Mouse (Mus musculus): ENCODE data around the gene Tbc1d30. TPM values are rescaled to one million over a fixed set of nuclear protein-coding genes. Genes with fewer than 3 reads are reported as not detected.

Tbc1d30 gene
- polyA plus RNA-seq, 1 experiment from 2014 or later, result 3.5 TPM

DNA sequence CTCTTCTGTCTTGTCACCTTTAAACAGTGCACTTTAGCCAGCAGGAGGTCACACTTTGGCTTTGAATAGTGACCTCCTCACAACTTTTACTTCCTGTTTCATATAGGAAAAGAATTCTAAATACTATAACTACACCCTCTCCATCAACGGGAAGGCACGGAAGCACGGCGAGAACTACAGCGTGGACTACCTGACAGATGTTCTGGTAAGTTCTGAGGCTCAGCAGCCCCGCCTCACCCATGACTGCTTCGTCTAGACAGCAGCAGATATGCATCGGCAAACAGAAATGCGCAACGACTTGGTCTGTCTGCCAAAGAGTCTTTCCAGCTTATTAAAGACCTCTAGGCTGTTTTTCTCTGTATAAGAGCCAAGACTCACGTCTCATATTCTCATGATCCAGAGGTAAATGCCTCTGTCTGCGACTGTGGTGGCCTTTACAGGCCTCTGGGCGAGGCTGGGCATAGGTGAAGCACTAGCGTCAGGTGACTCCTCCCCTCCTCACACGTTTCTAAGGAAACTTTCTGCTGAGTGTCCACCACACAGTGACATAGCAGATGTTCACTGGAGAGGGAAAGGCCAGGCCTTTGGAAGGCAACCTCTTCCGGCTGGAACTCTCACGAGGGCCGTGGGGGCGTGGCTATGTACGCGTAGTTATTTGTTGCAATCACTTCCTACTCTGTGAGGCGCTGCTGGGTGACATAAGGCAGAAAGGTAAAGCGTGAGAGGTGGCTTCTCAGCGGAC is 25.6 kb upstream of the Tbc1d30 start:
- 78% methylated on average over 24 of the region's 24 CpGs for WGBS
- Histone ChIP-seq H3K27me3 (replicated peaks) (no peaks in the 10 kb centered on the region), H3K4me1 (replicated peaks) (0 out of 2 replicates have a peak, but pooled peaks cover 3% of the 10 kb centered on the region), H3K27ac (peak overlapping the region; percentile 18; the same call in 1 of the 2 replicates), H3K9me3 (no peaks in the 10 kb centered on the region), H3K9ac (no peak overlapping the region), H3K4me3 (replicated peaks) (no peak overlapping the region), H3K36me3 (peaks cover 38% of the 10 kb centered on the region), H3K4me2 (replicated peaks) (no peak overlapping the region)
- peak; percentile 76 for ATAC-seq

DNA sequence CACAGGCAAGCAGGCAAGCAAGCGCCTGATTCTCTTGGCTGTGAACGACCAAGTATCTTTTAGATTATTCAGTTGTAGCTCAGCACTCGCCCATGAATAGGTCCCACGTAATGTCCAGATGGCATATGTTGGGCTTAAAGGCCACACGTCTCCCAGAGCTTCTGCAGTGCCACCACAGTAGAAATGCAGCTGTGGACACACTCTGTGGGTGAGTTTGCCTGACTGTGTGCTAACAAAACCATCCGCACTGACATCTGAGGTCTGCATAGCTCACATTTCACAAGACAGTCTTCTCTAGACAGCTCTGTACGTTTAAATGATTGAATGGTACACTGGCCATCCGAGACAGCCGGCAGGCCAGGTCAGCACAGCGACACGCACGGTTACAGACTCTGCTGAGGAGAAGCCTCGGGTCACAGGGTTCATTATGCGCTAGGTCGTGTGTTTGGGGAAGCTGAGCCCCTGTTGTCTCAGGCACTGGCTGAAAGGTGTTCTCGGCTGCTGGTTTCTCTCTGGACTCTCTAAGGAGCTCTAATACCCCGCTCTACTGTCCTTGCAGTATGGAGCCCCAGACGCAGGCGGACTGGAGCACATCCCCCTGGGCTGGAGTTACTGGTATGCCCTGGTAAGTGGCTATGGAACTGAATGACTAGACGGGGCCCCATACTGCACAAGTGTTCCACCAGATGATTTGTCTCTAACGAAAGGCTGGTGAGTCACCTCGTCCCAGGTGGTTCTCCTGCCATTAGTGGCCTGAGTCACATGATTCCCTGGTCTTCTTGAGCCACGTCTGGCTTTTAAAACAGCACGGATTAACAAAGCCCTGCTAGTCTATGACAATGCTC is 24.8 kb upstream of the Tbc1d30 start:
- Histone ChIP-seq H3K36me3 (peaks cover 34% of the 10 kb centered on the region), H3K27ac (0 out of 2 replicates have a peak overlapping the region, but pooled peaks have one; percentile 18), H3K27me3 (replicated peaks) (no peaks in the 10 kb centered on the region), H3K4me3 (replicated peaks) (no peak overlapping the region), H3K4me1 (replicated peaks) (0 out of 2 replicates have a peak, but pooled peaks cover 3% of the 10 kb centered on the region), H3K4me2 (replicated peaks) (no peak overlapping the region), H3K9me3 (no peaks in the 10 kb centered on the region), H3K9ac (no peak overlapping the region)
- 75% methylated on average over 24 of the region's 24 CpGs for WGBS
- ATAC-seq, result peak; percentile 21; the same call in 1 of the 2 replicates

GRCm38 (mm10) chr10:121374693-121375620 is 23.9 kb upstream of the Tbc1d30 start:
- H3K4me2 ChIP-seq (replicated peaks), result no peak overlapping the region
- no peak overlapping the region for H3K27ac ChIP-seq
- 0 out of 2 replicates have a peak, but pooled peaks cover 3% of the 10 kb centered on the region for H3K4me1 ChIP-seq (replicated peaks)
- H3K9me3 ChIP-seq, result no peaks in the 10 kb centered on the region
- peaks cover 39% of the 10 kb centered on the region for H3K36me3 ChIP-seq
- 79% methylated on average over 17 of the region's 17 CpGs for WGBS
- no peak overlapping the region for H3K9ac ChIP-seq
- H3K27me3 ChIP-seq (replicated peaks), result no peaks in the 10 kb centered on the region
- H3K4me3 ChIP-seq (replicated peaks), result no peak overlapping the region
- ATAC-seq, result no peak

- 80% methylated on average over 12 of the region's 12 CpGs for WGBS
- no peak for ATAC-seq
- H3K36me3 ChIP-seq, result peaks cover 32% of the 10 kb centered on the region
Measured at GRCm38 (mm10) chr10:121374013-121374412, 22.9 kb upstream of the Tbc1d30 start.

GRCm38 (mm10) chr10:121370777-121371176 is 19.7 kb upstream of the Tbc1d30 start:
- H3K36me3 ChIP-seq, result 0 out of 2 replicates have a peak, but pooled peaks cover 11% of the 10 kb centered on the region
- no peaks in the 10 kb centered on the region for H3K9me3 ChIP-seq
- no peak for ATAC-seq
- no peak overlapping the region for H3K27ac ChIP-seq
- no peaks in the 10 kb centered on the region for H3K27me3 ChIP-seq (replicated peaks)
- H3K4me2 ChIP-seq (replicated peaks), result no peak overlapping the region
- H3K4me1 ChIP-seq (replicated peaks), result peaks cover 6% of the 10 kb centered on the region; the same call in 1 of the 2 replicates
- 91% methylated on average over 6 of the region's 6 CpGs for WGBS
- H3K9ac ChIP-seq, result no peak overlapping the region
- H3K4me3 ChIP-seq (replicated peaks), result no peak overlapping the region

More at GRCm38 (mm10) chr10:121374013-121374412, 22.9 kb upstream of the Tbc1d30 start:
- Histone ChIP-seq H3K4me3 (replicated peaks) (no peak overlapping the region), H3K27ac (no peak overlapping the region), H3K4me2 (replicated peaks) (no peak overlapping the region), H3K9ac (no peak overlapping the region), H3K9me3 (no peaks in the 10 kb centered on the region), H3K4me1 (replicated peaks) (0 out of 2 replicates have a peak, but pooled peaks cover 3% of the 10 kb centered on the region), H3K27me3 (replicated peaks) (no peaks in the 10 kb centered on the region)

DNA sequence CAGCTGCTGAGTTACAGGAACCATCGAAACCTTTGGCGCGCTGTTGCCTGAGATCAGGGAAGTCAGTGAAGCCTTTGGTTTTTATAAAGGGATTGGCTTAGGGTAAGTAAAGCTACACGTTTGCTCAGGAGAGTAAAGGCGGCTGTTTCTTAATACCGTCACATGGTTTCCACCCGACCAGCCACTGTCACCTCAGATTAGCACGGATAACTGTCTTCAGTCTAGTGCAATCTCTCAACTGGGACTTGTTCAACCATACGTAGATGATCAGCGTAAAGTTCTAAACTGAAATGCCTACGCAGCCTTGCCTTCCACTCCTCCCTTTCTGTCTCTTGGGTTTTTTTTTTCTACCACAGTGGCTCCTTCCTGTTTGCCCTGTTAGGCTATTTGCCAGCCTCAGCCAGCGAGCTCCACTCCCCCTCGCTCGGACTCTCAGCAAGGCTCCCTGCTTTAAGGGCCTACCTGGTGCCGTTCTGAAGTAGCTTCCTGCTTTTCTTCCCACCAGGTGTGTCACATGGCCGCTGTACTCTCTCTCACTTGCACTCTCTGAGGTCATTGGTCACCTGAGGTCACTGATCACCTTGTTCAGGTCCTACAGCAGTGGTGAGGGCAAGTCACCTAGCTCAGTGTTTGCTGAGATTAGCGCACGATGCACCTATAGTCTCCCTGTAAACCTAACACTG is 17.8 kb upstream of the Tbc1d30 start:
- H3K9ac ChIP-seq, result no peak overlapping the region
- no peak for ATAC-seq

GRCm38 (mm10) chr10:121367780-121368179 is 16.7 kb upstream of the Tbc1d30 start:
- Histone ChIP-seq H3K36me3 (0 out of 2 replicates have a peak, but pooled peaks cover 6% of the 10 kb centered on the region), H3K4me1 (replicated peaks) (peaks cover 13% of the 10 kb centered on the region), H3K9me3 (no peaks in the 10 kb centered on the region), H3K4me3 (replicated peaks) (no peak overlapping the region), H3K4me2 (replicated peaks) (no peak overlapping the region), H3K27ac (no peak overlapping the region), H3K9ac (no peak overlapping the region), H3K27me3 (replicated peaks) (no peaks in the 10 kb centered on the region)
- no peak for ATAC-seq
- 82% methylated on average over 9 of the region's 9 CpGs for WGBS

More for the DNA sequence above, 17.8 kb upstream of the Tbc1d30 start:
- WGBS, result 80% methylated on average over 18 of the region's 18 CpGs
- Histone ChIP-seq H3K27me3 (replicated peaks) (no peaks in the 10 kb centered on the region), H3K36me3 (0 out of 2 replicates have a peak, but pooled peaks cover 11% of the 10 kb centered on the region), H3K4me2 (replicated peaks) (no peak overlapping the region), H3K4me3 (replicated peaks) (no peak overlapping the region), H3K9me3 (no peaks in the 10 kb centered on the region), H3K4me1 (replicated peaks) (peaks cover 13% of the 10 kb centered on the region), H3K27ac (no peak overlapping the region)

- 84% methylated on average over 13 of the region's 13 CpGs for WGBS
- Histone ChIP-seq H3K27me3 (replicated peaks) (no peaks in the 10 kb centered on the region), H3K4me2 (replicated peaks) (0 out of 2 replicates have a peak overlapping the region, but pooled peaks have one; percentile 6), H3K4me1 (replicated peaks) (peaks cover 13% of the 10 kb centered on the region), H3K27ac (no peak overlapping the region), H3K9me3 (no peaks in the 10 kb centered on the region), H3K9ac (no peak overlapping the region), H3K4me3 (replicated peaks) (no peak overlapping the region), H3K36me3 (0 out of 2 replicates have a peak, but pooled peaks cover 6% of the 10 kb centered on the region)
- no peak for ATAC-seq
Measured at GRCm38 (mm10) chr10:121367271-121367670, 16.2 kb upstream of the Tbc1d30 start.

DNA sequence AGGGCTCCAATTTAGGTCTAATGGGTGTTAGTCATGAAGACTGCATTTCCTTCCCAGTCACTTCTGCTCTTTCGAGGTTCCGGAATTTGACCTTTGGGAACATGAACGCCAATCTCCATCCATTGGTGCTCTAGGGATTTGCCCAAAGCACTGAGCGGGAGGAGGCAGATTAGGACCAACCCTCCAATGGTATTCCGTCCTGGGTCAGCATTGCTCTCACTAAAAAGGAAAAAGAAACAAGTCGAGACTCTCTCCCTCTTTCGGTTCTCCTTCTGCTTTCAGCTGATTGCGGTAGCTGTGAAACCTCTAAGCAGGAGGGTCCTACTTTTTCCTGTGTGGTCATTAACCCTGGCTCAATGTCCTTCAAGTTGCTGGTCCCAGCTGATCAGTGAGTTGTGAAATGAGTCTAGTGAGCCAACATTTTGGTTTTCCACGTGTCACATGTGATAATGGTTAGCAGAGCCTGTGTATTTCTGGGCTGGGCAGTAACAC is 14.7 kb upstream of the Tbc1d30 start:
- H3K4me2 ChIP-seq (replicated peaks), result peak overlapping the region; percentile 64
- peak overlapping the region; percentile 90 for H3K9ac ChIP-seq
- no peak for ATAC-seq
- no peak overlapping the region for H3K27ac ChIP-seq
- WGBS, result 9% methylated on average over 9 of the region's 9 CpGs
- H3K4me3 ChIP-seq (replicated peaks), result peak overlapping the region; percentile 90
- H3K4me1 ChIP-seq (replicated peaks), result peaks cover 13% of the 10 kb centered on the region
- 0 out of 2 replicates have a peak, but pooled peaks cover 6% of the 10 kb centered on the region for H3K36me3 ChIP-seq
- no peaks in the 10 kb centered on the region for H3K27me3 ChIP-seq (replicated peaks)
- H3K9me3 ChIP-seq, result no peaks in the 10 kb centered on the region

DNA sequence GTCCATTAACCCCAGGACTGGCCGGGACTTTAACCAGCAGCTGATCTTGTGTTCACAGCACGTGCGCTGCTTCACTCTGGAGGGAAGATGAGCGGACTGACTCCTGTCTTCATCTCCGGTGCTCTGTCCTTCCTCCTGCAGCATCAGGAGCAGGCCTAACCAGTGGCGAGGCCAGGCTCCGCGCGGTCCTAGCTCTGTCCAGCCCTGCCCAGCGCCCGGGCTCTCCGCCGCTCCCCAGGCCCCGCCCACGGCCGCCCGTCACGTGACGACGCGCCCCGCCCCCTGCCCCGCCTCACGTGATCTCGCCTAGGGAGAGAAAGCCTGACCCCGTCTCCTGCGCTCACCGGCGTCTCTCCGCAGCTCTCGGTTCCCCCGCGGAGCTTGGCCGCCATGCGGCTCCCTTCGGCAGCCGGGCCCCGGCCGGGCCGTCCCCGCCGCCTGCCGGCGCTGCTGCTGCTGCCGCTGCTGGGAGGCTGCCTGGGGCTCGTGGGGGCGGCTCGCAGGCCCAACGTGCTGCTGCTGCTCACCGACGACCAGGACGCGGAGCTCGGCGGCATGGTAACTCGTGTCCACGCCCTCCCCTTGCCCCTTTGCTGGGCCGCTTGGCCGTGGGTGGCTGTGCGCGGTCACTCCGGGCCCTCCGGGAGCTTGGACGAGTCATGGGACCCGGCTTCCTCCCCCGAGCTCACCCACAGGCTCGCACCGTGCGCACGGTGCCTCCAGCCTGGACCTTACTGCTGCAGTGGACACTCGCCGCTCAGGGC is 13.9 kb upstream of the Tbc1d30 start, which contains the start of gene Gns:
TSS of gene Gns (plus strand) at position 290 of the 764 bp plus-strand sequence.
- WGBS, result under 1% methylated on average over 72 of the region's 72 CpGs
- Histone ChIP-seq H3K27me3 (replicated peaks) (no peaks in the 10 kb centered on the region), H3K9ac (peak within 1 kb of the TSS; percentile 90), H3K4me1 (replicated peaks) (peaks cover 13% of the 10 kb centered on the region), H3K9me3 (no peaks in the 10 kb centered on the region), H3K36me3 (no peaks in the 10 kb centered on the region), H3K4me3 (replicated peaks) (peak within 1 kb of the TSS; percentile 90), H3K27ac (peak within 1 kb of the TSS; percentile 70), H3K4me2 (replicated peaks) (peak within 1 kb of the TSS; percentile 64)
- ATAC-seq, result peak; percentile 97
